Mouse (Mus musculus) G1E (cell line): ENCODE data around the gene Pcsk2. TPM values are rescaled to one million over a fixed set of nuclear protein-coding genes. Genes with fewer than 3 reads are reported as not detected.

Source experiments
- ATAC-seq: 2 replicates; pipeline ENCODE4 v1.8.0; 2016; ENCODE audit warnings: mild to moderate bottlenecking; ENCODE audit not compliant: insufficient number of reproducible peaks, poor library complexity, low FRiP score, severe bottlenecking; ENCODE audit errors: extremely low read depth
- DNase-seq: peaks from one replicate; pipeline ENCODE4 v3.0.0; 2012; ENCODE audit warnings: low spot score
- H3K27me3 ChIP-seq: 2 replicates; pipeline ENCODE4 v1.6.1; 2012; ENCODE audit warnings: mild to moderate bottlenecking, low read length, inconsistent platforms; ENCODE audit not compliant: insufficient read depth
- H3K36me3 ChIP-seq: replicated peaks from 2 replicates; pipeline ENCODE3; 2012; ENCODE audit warnings: mild to moderate bottlenecking, inconsistent platforms
- H3K4me1 ChIP-seq: 2 replicates; pipeline ENCODE4 v1.6.1; 2012; ENCODE audit warnings: low read depth, low read length, inconsistent platforms, mixed read lengths; ENCODE audit not compliant: insufficient read depth
- H3K4me3 ChIP-seq: 2 replicates; pipeline ENCODE4 v1.5.1; 2012; ENCODE audit warnings: low read depth, mild to moderate bottlenecking, inconsistent platforms, low read length, moderate library complexity, mixed read lengths
- H3K9me3 ChIP-seq: replicated peaks from 2 replicates; pipeline ENCODE4 v1.6.1; 2012; ENCODE audit warnings: inconsistent platforms
- CTCF ChIP-seq: IDR thresholded peaks from 2 replicates; pipeline ENCODE4 v1.5.1; 2012; ENCODE audit warnings: low read depth, low read length, inconsistent platforms, mixed read lengths
- GATA1 ChIP-seq: IDR thresholded peaks from 2 replicates; pipeline ENCODE4 v1.6.1; 2012; ENCODE audit warnings: borderline replicate concordance, low read length, inconsistent platforms, mixed read lengths
- GATA2 ChIP-seq: IDR thresholded peaks from 2 replicates; pipeline ENCODE4 v1.6.1; 2012; ENCODE audit warnings: low read depth, low read length, inconsistent platforms, borderline replicate concordance
- POLR2AphosphoS5 ChIP-seq: IDR thresholded peaks from 2 replicates; pipeline ENCODE4 v1.6.1; 2012; ENCODE audit warnings: low read depth, low read length, inconsistent platforms; ENCODE audit not compliant: insufficient replicate concordance
- TAL1 ChIP-seq: conservative IDR thresholded peaks from 2 replicates; pipeline ENCODE4 v1.6.1; 2012; ENCODE audit warnings: low read depth, low read length, inconsistent platforms, mixed read lengths
- polyA plus RNA-seq: library from polyadenylated mRNA; stranded (reverse); fragments of >175 nt; gene quantifications from 2 replicates; pipeline ENCODE4 v1.2.3, GENCODE M21; 2012
- total RNA-seq, 2 experiments: library from RNA; stranded (forward) in 1 of 2; stranded (reverse) in 1 of 2; fragments of 200-1000 nt in 1 of 2; fragments of >200 nt in 1 of 2; fragmentation: Nextera tagmentation in 1 of 2; gene quantifications; 2 replicates each; pipeline ENCODE4 v1.2.3; 2014 to 2017

Gene Pcsk2
- total and polyA plus RNA-seq, 3 experiments: 0.15 to 0.27 TPM; not detected in 1

DNA sequence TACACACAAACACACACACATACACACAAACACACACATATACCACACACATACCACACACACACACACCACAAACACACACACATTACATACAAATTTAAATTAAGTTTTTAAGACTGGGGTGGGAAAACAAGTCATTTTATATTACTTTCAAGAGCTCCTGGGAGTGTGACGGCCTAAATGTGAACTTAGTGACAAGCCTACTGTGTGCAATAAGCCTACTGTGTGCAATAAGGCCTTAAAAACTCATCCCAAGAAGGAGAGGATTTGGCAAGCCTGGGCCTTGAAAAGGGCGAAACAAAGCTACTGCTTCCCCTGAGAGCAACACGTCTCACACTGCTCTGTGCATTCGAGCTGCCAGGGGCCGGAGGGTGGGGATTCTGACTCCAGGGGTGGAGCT lies 286.8 kb downstream of the Pcsk2 start:
- no peaks in the 10 kb centered on the region for H3K9me3 ChIP-seq
- no peaks in the 10 kb centered on the region for H3K36me3 ChIP-seq
- no peak for ATAC-seq
- H3K4me1 ChIP-seq: no peaks in the 10 kb centered on the region; the same call in 1 of the 2 replicates
- no peaks in the 10 kb centered on the region for H3K27me3 ChIP-seq
- no peak for DNase-seq
- H3K4me3 ChIP-seq: no peak overlapping the region
- TF ChIP-seq GATA1 (no peak), POLR2AphosphoS5 (no peak), TAL1 (no peak), GATA2 (no peak), CTCF (no peak)

DNA sequence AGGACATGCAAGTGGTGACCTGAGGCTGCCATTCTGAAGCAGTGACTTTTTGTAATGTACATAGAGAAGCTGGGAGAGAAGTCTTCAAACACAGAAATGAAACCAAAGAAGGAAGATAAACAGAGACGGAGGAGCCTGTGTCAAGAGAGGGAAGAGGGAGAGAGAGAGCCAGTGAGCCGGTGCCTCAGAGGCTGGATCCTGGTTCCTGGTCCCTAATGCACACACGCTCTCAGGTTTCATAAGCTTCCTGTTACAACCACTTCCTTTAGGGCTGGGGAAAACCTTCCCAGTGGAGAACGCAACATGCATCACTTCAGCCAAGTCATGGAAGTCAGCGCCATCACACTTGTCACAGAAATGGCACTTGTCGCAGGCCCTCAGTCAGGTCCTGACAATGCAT lies 288.1 kb downstream of the Pcsk2 start:
- ATAC-seq (no peak), DNase-seq (no peak)
- TF ChIP-seq GATA1 (no peak), POLR2AphosphoS5 (no peak), TAL1 (no peak), GATA2 (no peak), CTCF (no peak)
- no peak overlapping the region for H3K4me3 ChIP-seq
- H3K27me3 ChIP-seq: no peaks in the 10 kb centered on the region
- peaks cover 4% of the 10 kb centered on the region; the same call in 1 of the 2 replicates for H3K4me1 ChIP-seq
- no peaks in the 10 kb centered on the region for H3K9me3 ChIP-seq
- no peaks in the 10 kb centered on the region for H3K36me3 ChIP-seq

DNA sequence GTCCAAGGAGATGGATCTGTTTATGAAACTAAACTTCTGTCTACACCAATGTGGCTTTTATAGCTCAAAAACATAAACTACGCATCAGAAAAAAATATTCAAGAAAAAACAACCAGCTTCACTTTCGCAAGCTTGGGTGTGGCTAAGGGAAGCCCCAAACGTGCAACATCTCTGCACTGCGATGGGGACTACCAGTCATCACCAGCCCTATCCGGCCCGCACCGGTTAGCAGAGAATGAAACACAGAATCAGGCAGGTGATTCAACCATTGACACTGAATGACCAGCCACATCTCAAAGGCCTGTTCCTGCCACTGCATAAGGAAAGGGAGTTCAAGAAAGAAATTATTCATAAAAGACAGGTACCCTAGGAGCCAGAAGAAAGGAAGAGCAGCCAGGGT lies 289.9 kb downstream of the Pcsk2 start:
- TF ChIP-seq CTCF (no peak), POLR2AphosphoS5 (no peak), GATA1 (no peak), TAL1 (no peak), GATA2 (no peak)
- Histone ChIP-seq H3K27me3 (no peaks in the 10 kb centered on the region), H3K4me1 (peaks cover 4% of the 10 kb centered on the region; the same call in 1 of the 2 replicates), H3K9me3 (no peaks in the 10 kb centered on the region), H3K36me3 (no peaks in the 10 kb centered on the region), H3K4me3 (no peak overlapping the region)
- no peak for DNase-seq
- no peak for ATAC-seq

DNA sequence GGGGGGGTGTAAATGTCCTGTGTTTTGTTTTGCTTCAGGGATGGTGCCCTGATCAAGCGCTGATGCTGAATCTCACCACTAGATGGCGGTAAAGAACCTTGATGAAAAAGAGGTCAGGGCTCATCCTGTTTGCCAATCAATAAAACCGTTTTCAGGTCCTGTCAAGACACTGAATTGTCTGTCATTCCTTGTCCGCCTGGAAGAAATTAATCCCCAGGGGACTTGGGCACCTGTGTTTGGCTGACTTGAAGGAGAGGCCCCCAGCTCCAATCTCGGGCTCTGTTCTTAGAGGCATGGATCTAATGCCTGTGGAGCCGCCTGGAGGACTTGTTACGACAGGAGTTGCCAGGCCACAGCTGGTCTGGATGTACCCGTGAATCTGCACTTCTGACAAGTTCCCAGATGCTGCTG lies 291.3 kb downstream of the Pcsk2 start:
- H3K27me3 ChIP-seq: peaks cover 4% of the 10 kb centered on the region; the same call in 1 of the 2 replicates
- TF ChIP-seq CTCF: peak; percentile 73
- TF ChIP-seq GATA1: no peak
- H3K36me3 ChIP-seq: no peaks in the 10 kb centered on the region
- no peak overlapping the region for H3K4me3 ChIP-seq
- no peak for ATAC-seq
- DNase-seq: peak; percentile 37
- H3K9me3 ChIP-seq: no peaks in the 10 kb centered on the region
- peaks cover 4% of the 10 kb centered on the region; the same call in 1 of the 2 replicates for H3K4me1 ChIP-seq

DNA sequence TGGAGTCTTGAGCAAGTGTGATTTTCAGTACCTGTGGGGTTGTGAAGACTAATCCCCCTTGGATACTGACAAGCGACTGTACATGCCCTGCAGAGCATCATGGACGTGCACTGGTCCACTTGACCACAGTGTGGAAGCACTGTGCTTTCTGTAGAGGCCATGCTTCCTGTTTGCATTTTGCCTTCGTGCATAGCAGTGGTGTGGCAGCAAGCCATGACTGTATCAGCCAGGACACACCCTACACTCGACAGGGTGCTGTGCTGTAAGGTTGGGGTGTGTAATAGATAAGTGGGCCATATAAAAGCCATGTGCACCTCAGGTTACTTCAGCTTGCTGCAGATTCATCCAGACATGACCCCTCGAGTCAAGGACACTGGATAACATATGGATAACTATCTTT lies 292.7 kb downstream of the Pcsk2 start:
- TF ChIP-seq POLR2AphosphoS5 (no peak), TAL1 (no peak), CTCF (no peak), GATA2 (no peak), GATA1 (no peak)
- H3K9me3 ChIP-seq: no peaks in the 10 kb centered on the region
- no peak for ATAC-seq
- H3K4me3 ChIP-seq: no peak overlapping the region
- DNase-seq: no peak
- no peaks in the 10 kb centered on the region for H3K36me3 ChIP-seq
- peaks cover 4% of the 10 kb centered on the region; the same call in 1 of the 2 replicates for H3K4me1 ChIP-seq
- peaks cover 8% of the 10 kb centered on the region; the same call in 1 of the 2 replicates for H3K27me3 ChIP-seq

DNA sequence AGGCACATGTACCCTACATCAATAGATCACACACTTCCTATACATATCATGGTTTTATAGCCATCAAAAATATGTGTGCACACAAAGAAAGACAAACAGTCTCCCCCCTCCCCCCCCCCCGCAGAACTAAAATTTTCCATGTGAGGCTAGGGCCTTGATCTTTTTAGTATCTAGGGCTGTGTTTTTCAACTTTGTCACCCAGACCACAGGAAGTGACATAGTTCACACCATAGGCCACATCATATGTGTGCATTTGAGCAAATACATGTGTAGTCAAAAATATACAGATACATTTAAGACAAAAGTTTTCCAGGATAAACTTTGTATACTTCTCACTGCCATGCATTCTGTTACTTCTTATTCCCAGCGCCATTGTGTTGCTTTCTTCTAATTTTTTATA lies 293.5 kb downstream of the Pcsk2 start:
- Histone ChIP-seq H3K9me3 (no peaks in the 10 kb centered on the region), H3K36me3 (no peaks in the 10 kb centered on the region), H3K27me3 (peaks cover 8% of the 10 kb centered on the region; the same call in 1 of the 2 replicates), H3K4me1 (peaks cover 4% of the 10 kb centered on the region; the same call in 1 of the 2 replicates), H3K4me3 (no peak overlapping the region)
- ATAC-seq (no peak), DNase-seq (no peak)
- no peak for TF ChIP-seq TAL1
- TF ChIP-seq GATA1: no peak
- TF ChIP-seq GATA2: no peak
- no peak for TF ChIP-seq CTCF
- TF ChIP-seq POLR2AphosphoS5: no peak

DNA sequence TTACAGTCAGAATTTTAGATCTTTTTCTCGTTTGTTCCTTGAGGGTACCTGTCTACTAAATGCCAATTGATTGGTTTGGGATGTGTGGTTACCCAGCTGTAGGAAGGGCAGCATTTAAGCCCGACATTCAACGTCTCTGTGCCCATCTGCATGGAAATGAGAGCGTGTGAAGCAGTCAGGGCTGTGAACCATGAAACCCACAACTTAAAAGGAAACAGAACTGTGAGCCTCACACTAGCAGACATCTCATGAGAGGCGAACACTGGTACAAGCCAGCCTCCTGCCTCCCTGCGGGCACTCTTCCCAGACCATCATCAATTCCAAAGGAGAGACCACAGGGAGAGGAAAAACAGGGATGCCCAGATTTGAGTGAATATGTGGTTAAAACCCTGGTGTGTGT lies 294.9 kb downstream of the Pcsk2 start:
- DNase-seq (no peak), ATAC-seq (no peak)
- H3K4me1 ChIP-seq: peaks cover 4% of the 10 kb centered on the region; the same call in 1 of the 2 replicates
- H3K4me3 ChIP-seq: no peak overlapping the region
- H3K9me3 ChIP-seq: no peaks in the 10 kb centered on the region
- no peaks in the 10 kb centered on the region for H3K36me3 ChIP-seq
- H3K27me3 ChIP-seq: peaks cover 8% of the 10 kb centered on the region; the same call in 1 of the 2 replicates
- TF ChIP-seq GATA1 (no peak), TAL1 (no peak), CTCF (no peak), POLR2AphosphoS5 (no peak), GATA2 (no peak)
